Mouse (Mus musculus) hindlimb bud, embryonic 11.5 days (tissue): Measurements from ENCODE around the gene Ftcd.

Experiments used
- DNase-seq: peaks from one replicate; pipeline ENCODE4 v3.0.0-alpha.2; 2012; ENCODE audit warnings: low read depth, low spot score; ENCODE audit errors: extremely low spot score

Gene Ftcd

DNA sequence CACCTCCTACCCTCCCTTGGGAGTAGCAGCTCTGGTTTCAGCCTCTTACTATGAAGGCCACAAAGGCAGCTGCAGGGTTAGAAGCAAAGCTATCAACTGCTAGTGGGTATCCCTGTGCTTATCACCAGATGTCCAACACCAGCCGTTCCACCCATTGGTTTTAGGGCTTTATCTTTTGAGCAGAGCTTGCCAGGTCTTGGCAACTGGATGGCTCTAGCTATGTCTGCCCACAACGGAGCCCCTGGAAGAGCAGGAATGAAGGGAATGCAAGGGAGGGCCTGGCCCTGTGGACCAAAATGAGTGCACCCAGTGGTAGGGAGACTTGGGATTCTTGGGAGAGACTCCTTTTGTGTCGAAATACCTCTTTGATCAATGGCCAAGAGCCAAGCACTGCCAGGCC is 27.2 kb downstream of the Ftcd start:
- DNase-seq: no peak

- DNase-seq: no peak
These were observed 37.0 kb downstream of the Ftcd start for GRCm38 (mm10) chr10:76612473-76612872.

GRCm38 (mm10) chr10:76622411-76622810 is 47.0 kb downstream of the Ftcd start:
- no peak for DNase-seq

DNA sequence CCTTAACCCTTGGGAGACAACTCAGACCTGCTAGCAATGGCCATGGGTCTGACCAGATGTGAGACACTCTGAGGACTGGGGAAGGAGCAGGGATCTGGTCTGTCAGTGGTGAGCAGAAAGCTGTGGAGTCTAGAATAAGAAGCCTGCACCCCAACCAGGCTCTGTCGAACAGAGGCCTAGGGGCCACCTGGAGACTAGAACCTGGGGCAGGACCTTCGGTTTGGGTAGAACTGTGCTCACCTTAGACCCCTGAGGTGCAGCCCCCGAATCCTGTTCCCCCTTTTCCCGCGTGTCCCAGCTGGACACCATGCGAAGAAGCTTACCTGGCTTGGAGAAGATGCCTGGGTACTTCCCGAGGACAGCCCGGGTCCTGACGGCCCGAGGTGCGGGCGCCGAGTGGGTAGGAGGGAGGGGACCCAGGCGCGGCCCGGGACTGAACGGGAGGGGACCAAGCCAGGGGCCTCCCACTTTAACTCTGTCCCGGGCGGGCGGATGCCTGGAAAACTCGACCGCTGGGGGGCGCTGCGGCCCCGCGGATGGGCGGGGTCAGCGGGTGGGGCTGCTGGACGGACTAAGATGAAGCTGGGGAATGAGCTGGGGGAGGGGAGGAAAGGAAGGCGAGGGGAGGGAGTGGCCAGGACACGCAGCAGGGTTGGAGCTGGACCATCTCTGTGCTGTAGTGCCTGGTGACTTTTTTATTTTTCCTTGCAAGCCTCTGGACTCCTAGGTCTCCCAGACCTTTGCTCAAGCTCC is 47.7 kb downstream of the Ftcd start, which contains the start of gene Col6a2:
TSS of gene Col6a2 (minus strand) at position 703 of the 753 bp plus-strand sequence.
- DNase-seq: peak; percentile 66

- DNase-seq: no peak
These were observed 48.3 kb downstream of the Ftcd start for GRCm38 (mm10) chr10:76623734-76624133.

GRCm38 (mm10) chr10:76624903-76625302 is 49.5 kb downstream of the Ftcd start:
- no peak for DNase-seq

DNA sequence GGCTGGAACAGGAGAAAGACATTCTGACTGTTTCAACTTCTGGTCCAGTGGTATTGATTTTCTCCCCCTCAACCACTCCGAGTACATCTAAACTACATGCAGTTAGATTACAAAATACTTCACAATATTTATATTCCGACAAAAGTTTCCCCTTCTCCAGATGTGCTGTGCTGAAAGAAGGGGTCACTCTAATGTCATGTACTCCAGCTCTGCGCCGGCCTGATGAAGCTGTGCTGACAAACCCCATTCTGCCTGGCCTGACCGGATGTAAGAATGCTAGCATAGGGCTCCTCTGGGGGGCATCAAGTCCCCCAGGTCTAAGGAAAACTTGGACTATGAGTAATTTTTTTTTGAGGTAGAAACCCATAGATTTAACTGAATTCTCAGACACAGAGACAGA is 52.3 kb downstream of the Ftcd start:
- no peak for DNase-seq

DNA sequence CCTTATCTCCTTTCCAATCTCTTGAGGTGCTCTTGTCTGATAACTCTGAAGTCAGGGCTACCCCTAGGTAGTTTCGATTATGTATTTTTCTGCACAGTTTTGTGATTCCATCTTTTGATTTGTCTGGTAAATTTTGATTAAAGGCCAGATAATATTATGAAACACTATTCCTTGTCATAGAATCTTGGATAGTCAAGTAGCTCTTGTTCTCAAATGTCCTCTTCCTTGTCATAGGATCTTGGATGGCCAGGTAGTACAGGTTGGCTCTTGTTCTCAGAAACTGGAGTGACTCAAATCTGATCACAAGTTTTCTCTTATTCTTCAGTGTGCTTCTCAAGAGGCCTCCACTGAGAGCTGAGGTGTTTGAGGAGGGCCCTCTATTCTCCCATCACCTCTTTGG is 55.2 kb downstream of the Ftcd start:
- DNase-seq: no peak

DNA sequence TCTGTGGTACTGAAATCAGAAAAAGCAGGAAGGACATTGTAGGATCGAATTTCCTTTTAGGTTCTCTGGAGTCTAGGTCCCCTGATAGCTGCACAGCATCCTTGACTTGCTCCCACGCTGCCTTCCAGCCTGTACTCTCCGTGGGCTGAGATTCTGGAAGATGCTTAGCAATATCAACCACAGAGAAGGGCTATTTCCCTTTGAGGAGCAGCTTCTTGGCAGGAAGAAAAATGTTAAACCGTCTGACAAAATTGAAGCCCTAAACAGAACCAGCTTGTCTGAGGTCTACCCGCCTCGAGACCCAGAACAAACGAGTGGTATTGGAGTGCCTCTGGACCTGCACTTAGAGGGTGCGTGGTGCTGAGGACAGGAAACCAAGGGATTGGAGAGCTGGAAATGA is 57.2 kb downstream of the Ftcd start:
- no peak for DNase-seq

DNA sequence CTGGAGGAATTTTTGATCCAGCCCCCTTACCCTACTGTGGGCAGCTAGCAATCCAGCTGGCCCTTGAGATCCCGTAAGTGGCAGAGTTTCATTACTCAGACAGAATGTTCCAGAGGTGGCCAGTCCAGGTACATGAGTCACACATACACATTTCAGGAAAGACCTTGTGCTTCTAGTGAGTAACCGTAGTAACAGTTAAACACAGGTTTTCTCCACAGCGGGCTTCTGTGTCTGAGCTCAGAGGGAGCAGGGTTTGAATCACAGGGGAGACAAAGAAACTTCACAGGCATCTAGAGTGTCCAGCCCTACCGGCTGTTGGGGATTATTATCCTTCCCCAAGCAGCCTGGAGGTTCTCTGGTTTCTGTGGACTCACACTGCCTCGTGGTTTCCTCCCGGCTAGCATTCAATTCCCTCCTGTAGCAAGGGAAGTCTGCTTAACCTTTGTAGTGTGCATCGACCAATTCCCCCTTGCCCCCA is 58.7 kb downstream of the Ftcd start:
- no peak for DNase-seq

DNA sequence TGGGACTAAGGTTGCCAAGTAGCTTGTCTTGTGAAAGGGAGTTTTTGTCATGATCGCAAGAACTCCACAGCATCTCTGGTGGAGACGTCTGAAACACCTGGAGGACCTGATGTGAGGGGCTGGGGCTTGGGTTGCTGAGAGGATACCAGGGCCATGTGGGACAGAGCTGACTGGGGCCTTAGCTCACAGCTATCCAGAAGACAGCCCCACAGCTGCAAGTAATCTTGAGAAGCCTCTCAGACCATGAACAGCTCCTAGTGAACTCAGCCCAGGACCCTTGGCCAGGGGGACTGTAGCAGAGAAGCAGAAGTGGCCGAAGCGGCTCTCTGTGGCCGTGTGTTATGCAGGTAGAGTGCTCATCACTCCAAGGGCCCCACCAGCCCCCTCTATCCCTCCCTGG is 59.1 kb downstream of the Ftcd start:
- no peak for DNase-seq

- no peak for DNase-seq
These were observed 60.6 kb downstream of the Ftcd start for GRCm38 (mm10) chr10:76636026-76636425.

DNA sequence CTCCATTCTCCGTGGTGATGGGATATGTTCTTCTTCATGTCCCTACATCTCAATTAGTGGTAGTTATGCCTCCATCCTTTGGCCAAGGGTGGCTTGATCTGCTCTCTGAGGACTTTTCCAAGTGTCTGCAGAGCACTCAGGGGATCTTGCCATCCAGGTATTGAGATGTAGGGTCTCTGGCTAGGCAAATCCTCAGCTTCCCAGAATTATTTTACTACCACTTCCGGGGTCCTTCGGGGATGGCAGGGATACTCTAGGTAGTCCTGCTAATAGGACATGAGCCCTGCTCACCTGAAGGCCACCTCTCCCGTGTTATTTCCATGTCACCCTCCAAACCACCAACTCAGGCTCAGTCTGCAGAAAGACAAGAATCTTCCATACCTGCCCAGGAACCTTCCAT is 61.2 kb downstream of the Ftcd start:
- no peak for DNase-seq
